Mouse (Mus musculus): ENCODE data around the gene Rab30. TPM values are rescaled to one million over a fixed set of nuclear protein-coding genes. Genes with fewer than 3 reads are reported as not detected.

The Rab30 gene
- polyA plus RNA-seq, 2 experiments: 1.9 to 6.8 TPM

DNA sequence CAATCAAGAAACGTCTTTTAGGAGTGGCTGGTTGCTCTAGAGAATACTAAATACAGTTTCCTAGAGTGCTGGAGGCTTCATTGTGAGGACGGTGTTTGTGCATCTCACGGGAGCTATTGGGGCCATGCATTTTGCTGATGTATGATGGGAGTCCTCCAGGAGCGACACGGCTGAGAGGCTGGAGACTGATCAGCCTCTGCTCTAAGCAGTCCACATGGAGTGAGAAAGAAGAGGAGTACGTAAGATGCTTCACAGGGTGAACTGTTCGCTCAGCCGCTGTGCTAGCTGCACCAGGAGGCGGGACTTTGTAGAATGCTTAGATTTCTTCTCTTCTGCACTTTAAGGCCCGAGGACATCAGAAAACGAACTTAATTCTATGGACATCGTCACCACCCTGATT, 34.7 kb upstream of the Rab30 start:
- no peak for ATAC-seq (ENCODE audit: insufficient read depth)
- Histone ChIP-seq H3K27me3 (ENCODE audit: control insufficient read depth, insufficient read depth, low read length) (no peaks in the 10 kb centered on the region), H3K36me3 (replicated peaks; ENCODE audit: control insufficient read depth, insufficient read depth, low read depth) (no peaks in the 10 kb centered on the region), H3K4me3 (ENCODE audit: insufficient read depth in 1 of 2, low read depth in 2 of 2, low read length in 2 of 2) (no peak overlapping the region), H3K4me1 (replicated peaks; ENCODE audit: control insufficient read depth in 2 of 2, insufficient read depth in 2 of 2, low read length in 1 of 2) (no peaks in the 10 kb centered on the region), H3K4me2 (ENCODE audit: low read depth) (no peak overlapping the region), H3K27ac (no peak overlapping the region), H3K9me3 (ENCODE audit: control insufficient read depth, low read length) (no peaks in the 10 kb centered on the region), H3K9ac (replicated peaks) (no peak overlapping the region)
- no peak for DNase-seq (ENCODE audit: low read depth in 3 of 3, low spot score in 3 of 3)
- 67% methylated on average over 12 of the region's 12 CpGs for WGBS (ENCODE audit: insufficient replicate concordance)
- TF ChIP-seq CTCF (IDR thresholded peaks at IDR 0.05; ENCODE audit: low read depth): no peak
- TF ChIP-seq EP300 (IDR thresholded peaks at IDR 0.05; ENCODE audit: low read depth): no peak

DNA sequence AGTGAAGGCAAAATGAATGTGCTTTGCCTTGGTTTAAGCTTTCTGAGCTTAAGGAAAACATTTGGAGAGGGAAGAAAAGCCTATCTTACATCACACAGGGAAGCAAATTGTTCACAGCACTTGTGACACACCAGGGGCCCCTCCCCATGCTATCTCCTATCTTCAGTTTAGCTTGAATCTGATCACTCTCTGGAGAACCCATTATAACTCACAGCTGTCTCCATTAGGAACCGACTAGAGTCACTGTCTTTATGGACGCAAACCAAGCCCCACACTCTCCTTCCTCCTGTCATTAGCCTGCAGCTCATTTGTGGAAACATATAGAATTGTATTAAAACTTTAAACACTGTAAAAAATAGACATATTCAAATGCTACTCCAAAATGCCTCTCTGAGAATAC, 31.8 kb upstream of the Rab30 start:
- H3K36me3 ChIP-seq (replicated peaks; ENCODE audit: control insufficient read depth, insufficient read depth, low read depth): no peaks in the 10 kb centered on the region
- no peaks in the 10 kb centered on the region for H3K4me1 ChIP-seq (replicated peaks; ENCODE audit: control insufficient read depth in 2 of 2, insufficient read depth in 2 of 2, low read length in 1 of 2)
- H3K4me2 ChIP-seq (ENCODE audit: low read depth): no peak overlapping the region
- no peaks in the 10 kb centered on the region for H3K9me3 ChIP-seq (ENCODE audit: control insufficient read depth, low read length)
- DNase-seq (ENCODE audit: low read depth in 3 of 3, low spot score in 3 of 3): no peak
- TF ChIP-seq CTCF (IDR thresholded peaks at IDR 0.05; ENCODE audit: low read depth) (no peak), EP300 (IDR thresholded peaks at IDR 0.05; ENCODE audit: low read depth) (no peak)
- H3K27ac ChIP-seq: no peak overlapping the region
- H3K27me3 ChIP-seq (ENCODE audit: control insufficient read depth, insufficient read depth, low read length): no peaks in the 10 kb centered on the region
- WGBS (ENCODE audit: insufficient replicate concordance): 39% methylated on average over 2 of the region's 2 CpGs
- no peak for ATAC-seq (ENCODE audit: insufficient read depth)
- no peak overlapping the region for H3K4me3 ChIP-seq (ENCODE audit: insufficient read depth in 1 of 2, low read depth in 2 of 2, low read length in 2 of 2)
- H3K9ac ChIP-seq (replicated peaks): no peak overlapping the region

DNA sequence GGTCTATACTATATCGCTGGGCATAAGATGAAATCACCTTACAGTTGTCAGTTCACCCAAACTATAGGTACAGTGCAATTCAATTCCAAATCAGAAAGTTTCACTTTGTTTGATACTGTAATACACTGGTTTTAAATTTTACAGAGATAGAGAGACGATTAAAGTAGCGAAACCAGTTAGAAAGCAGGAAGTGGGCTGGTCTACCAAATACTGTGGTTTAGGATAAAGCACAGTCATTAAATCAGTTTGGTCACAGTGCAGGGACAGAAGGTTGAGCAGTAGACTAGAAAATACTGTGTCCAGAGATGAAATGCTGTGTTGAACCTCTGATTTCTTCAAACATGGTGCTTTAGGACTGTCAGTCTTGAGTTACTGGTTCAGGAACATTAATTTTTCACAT, 29.8 kb upstream of the Rab30 start:
- ATAC-seq (ENCODE audit: insufficient read depth) (no peak), DNase-seq (ENCODE audit: low read depth in 3 of 3, low spot score in 3 of 3) (no peak)
- Histone ChIP-seq H3K4me3 (ENCODE audit: insufficient read depth in 1 of 2, low read depth in 2 of 2, low read length in 2 of 2) (no peak overlapping the region), H3K27me3 (ENCODE audit: control insufficient read depth, insufficient read depth, low read length) (no peaks in the 10 kb centered on the region), H3K9me3 (ENCODE audit: control insufficient read depth, low read length) (no peaks in the 10 kb centered on the region), H3K4me1 (replicated peaks; ENCODE audit: control insufficient read depth in 2 of 2, insufficient read depth in 2 of 2, low read length in 1 of 2) (no peaks in the 10 kb centered on the region), H3K27ac (no peak overlapping the region), H3K9ac (replicated peaks) (no peak overlapping the region), H3K4me2 (ENCODE audit: low read depth) (no peak overlapping the region), H3K36me3 (replicated peaks; ENCODE audit: control insufficient read depth, insufficient read depth, low read depth) (no peaks in the 10 kb centered on the region)
- TF ChIP-seq EP300 (IDR thresholded peaks at IDR 0.05; ENCODE audit: low read depth): no peak
- no peak for TF ChIP-seq CTCF (IDR thresholded peaks at IDR 0.05; ENCODE audit: low read depth)
- WGBS (ENCODE audit: insufficient replicate concordance): 36% methylated on average over 3 of the region's 3 CpGs

DNA sequence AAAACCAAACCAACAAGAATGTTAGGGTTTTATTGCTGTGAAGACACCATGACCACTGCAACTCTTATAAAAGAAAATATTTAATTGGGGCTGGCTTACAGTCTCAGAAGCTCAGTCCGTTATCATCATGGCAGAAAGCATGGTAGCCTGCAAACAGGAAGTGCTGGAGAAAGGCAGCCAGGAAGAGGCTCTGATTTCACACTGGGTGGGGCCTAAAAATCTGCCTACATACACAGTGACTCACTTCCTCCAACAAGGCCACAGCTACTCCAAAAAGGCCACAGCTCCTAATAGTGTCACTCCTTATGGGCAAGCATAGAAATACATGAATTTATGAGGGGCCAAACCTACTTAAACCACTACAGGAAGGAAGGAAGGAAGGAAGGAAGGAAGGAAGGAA, 26.3 kb upstream of the Rab30 start:
- H3K4me1 ChIP-seq (replicated peaks; ENCODE audit: control insufficient read depth in 2 of 2, insufficient read depth in 2 of 2, low read length in 1 of 2): no peaks in the 10 kb centered on the region
- TF ChIP-seq EP300 (IDR thresholded peaks at IDR 0.05; ENCODE audit: low read depth) (no peak), CTCF (IDR thresholded peaks at IDR 0.05; ENCODE audit: low read depth) (no peak)
- no peak for ATAC-seq (ENCODE audit: insufficient read depth)
- 48% methylated on average over 1 of the region's 1 CpGs for WGBS (ENCODE audit: insufficient replicate concordance)
- no peak overlapping the region for H3K4me2 ChIP-seq (ENCODE audit: low read depth)
- H3K4me3 ChIP-seq (ENCODE audit: insufficient read depth in 1 of 2, low read depth in 2 of 2, low read length in 2 of 2): no peak overlapping the region
- no peaks in the 10 kb centered on the region for H3K9me3 ChIP-seq (ENCODE audit: control insufficient read depth, low read length)
- DNase-seq (ENCODE audit: low read depth in 3 of 3, low spot score in 3 of 3): no peak
- no peaks in the 10 kb centered on the region for H3K36me3 ChIP-seq (replicated peaks; ENCODE audit: control insufficient read depth, insufficient read depth, low read depth)
- H3K27me3 ChIP-seq (ENCODE audit: control insufficient read depth, insufficient read depth, low read length): no peaks in the 10 kb centered on the region
- no peak overlapping the region for H3K9ac ChIP-seq (replicated peaks)
- H3K27ac ChIP-seq: no peak overlapping the region

DNA sequence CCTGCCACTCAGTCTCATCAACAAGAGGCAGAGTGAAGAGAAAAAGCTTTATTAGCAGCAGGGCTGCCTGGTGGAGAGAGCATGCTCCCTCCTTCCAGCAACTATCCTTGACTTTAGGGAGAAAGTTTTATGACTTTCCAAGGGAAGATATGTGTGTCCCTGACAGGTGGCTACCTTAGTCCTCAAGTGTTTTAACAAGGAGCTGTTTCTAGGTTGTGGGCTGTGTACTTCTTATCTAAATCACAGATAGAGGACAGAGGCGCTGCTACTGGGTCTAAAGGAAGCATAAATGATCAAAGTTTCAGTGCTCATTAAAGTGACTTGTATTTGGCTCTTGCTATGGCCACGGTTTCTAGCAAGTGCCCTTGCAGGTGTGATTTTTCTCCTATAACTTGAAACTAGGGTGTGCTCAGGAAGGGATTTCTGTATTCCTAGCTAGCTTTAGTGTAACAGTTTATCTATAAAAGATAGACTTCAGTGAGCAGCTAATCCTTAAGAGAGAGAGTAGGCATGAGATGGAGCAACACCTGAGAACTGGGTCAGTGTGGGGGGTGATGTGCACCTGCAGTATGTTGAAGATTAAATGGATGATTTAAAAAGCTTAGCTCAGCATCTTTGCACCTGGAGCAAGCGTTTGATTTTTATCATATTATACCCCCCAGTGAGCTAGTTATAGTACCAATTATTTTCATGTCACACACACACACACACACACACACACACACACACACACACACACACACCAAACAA, 21.1 kb upstream of the Rab30 start:
- Histone ChIP-seq H3K4me2 (ENCODE audit: low read depth) (no peak overlapping the region), H3K36me3 (replicated peaks; ENCODE audit: control insufficient read depth, insufficient read depth, low read depth) (no peaks in the 10 kb centered on the region), H3K4me3 (ENCODE audit: insufficient read depth in 1 of 2, low read depth in 2 of 2, low read length in 2 of 2) (no peak overlapping the region), H3K27me3 (ENCODE audit: control insufficient read depth, insufficient read depth, low read length) (no peaks in the 10 kb centered on the region), H3K9ac (replicated peaks) (no peak overlapping the region), H3K27ac (no peak overlapping the region), H3K9me3 (ENCODE audit: control insufficient read depth, low read length) (no peaks in the 10 kb centered on the region), H3K4me1 (replicated peaks; ENCODE audit: control insufficient read depth in 2 of 2, insufficient read depth in 2 of 2, low read length in 1 of 2) (no peaks in the 10 kb centered on the region)
- WGBS (ENCODE audit: insufficient replicate concordance): 44% methylated on average over 3 of the region's 3 CpGs
- no peak for TF ChIP-seq EP300 (IDR thresholded peaks at IDR 0.05; ENCODE audit: low read depth)
- no peak for TF ChIP-seq CTCF (IDR thresholded peaks at IDR 0.05; ENCODE audit: low read depth)
- no peak for DNase-seq (ENCODE audit: low read depth in 3 of 3, low spot score in 3 of 3)
- no peak for ATAC-seq (ENCODE audit: insufficient read depth)

Measured in liver, embryonic 14.5 days (tissue).